Mouse (Mus musculus) limb, embryonic 14.5 days (tissue): ENCODE measurements around the gene Cdsn. TPM values are rescaled to one million over a fixed set of nuclear protein-coding genes. Genes with fewer than 3 reads are reported as not detected.

Source experiments
- ATAC-seq: fragments of 200-750 bp; cut with Nextera tagmentation; 2 replicates; pipeline ENCODE4 v1.8.0; 2017; ENCODE audit warnings: low read depth, moderate number of reproducible peaks, moderate TSS enrichment; ENCODE audit not compliant: low FRiP score
- DNase-seq: peaks from one replicate; pipeline ENCODE4 v3.0.0-alpha.2; 2015; ENCODE audit warnings: low spot score
- H3K27ac ChIP-seq: fragments of 300-500 bp; sonication (generic); replicated peaks from 2 replicates; pipeline ENCODE4 v1.5.1; 2014; ENCODE audit warnings: low read depth, mild to moderate bottlenecking, low read length, moderate library complexity, mixed read lengths
- H3K27me3 ChIP-seq: fragments of 300-500 bp; sonication (generic); 2 replicates; pipeline ENCODE4 v1.6.1; 2014; ENCODE audit warnings: low read length, mixed read lengths; ENCODE audit not compliant: control insufficient read depth, insufficient read depth
- H3K36me3 ChIP-seq: fragments of 300-500 bp; sonication (generic); 2 replicates; pipeline ENCODE4 v1.6.1; 2014; ENCODE audit warnings: mild to moderate bottlenecking, low read length, moderate library complexity, mixed read lengths; ENCODE audit not compliant: control insufficient read depth, insufficient read depth
- H3K4me1 ChIP-seq: fragments of 300-500 bp; sonication (generic); 2 replicates; pipeline ENCODE4 v1.6.1; 2014; ENCODE audit warnings: antibody characterized with exemption, low read length, mixed read lengths; ENCODE audit not compliant: control insufficient read depth, insufficient read depth
- H3K4me2 ChIP-seq: fragments of 300-500 bp; sonication (generic); replicated peaks from 2 replicates; pipeline ENCODE4 v1.6.1; 2014; ENCODE audit warnings: low read depth, mild to moderate bottlenecking, low read length, moderate library complexity; ENCODE audit not compliant: severe bottlenecking
- H3K4me3 ChIP-seq: fragments of 300-500 bp; sonication (generic); replicated peaks from 2 replicates; pipeline ENCODE4 v1.5.1; 2014; ENCODE audit warnings: low read length
- H3K9ac ChIP-seq: fragments of 300-500 bp; sonication (generic); 2 replicates; pipeline ENCODE4 v1.6.1; 2014; ENCODE audit warnings: mild to moderate bottlenecking, low read depth, low read length, moderate library complexity; ENCODE audit not compliant: severe bottlenecking
- H3K9me3 ChIP-seq: fragments of 300-500 bp; sonication (generic); 2 replicates; pipeline ENCODE4 v1.6.1; 2016; ENCODE audit warnings: low read length; ENCODE audit not compliant: control insufficient read depth
- POLR2A ChIP-seq: fragments of 200-500 bp; IDR thresholded peaks from 2 replicates; pipeline ENCODE4 v1.8.0; 2012; ENCODE audit warnings: inconsistent platforms, mild to moderate bottlenecking, moderate library complexity, borderline replicate concordance; ENCODE audit not compliant: insufficient read depth, insufficient read length; ENCODE audit errors: extremely low read depth
- WGBS: fragments of 180-500 bp; shearing (Covaris S2); extraction: QIAGEN DNeasy Blood & Tissue Kit; methylation state at CpG from one replicate; pipeline ENCODE4 v1.1.7; 2014; 5-methylcytosine and 5-hydroxymethylcytosine counted together
- polyA plus RNA-seq, 2 experiments: library from polyadenylated mRNA; depleted of rRNA in 1 of 2; stranded (reverse) in 1 of 2; unstranded in 1 of 2; fragments of >200 nt; fragmentation: Nextera tagmentation in 1 of 2; extraction: Ambion mirVana in 1 of 2; gene quantifications; 2 replicates each; pipeline versions ENCODE4 v1.2.1 to v1.2.3; 2012 to 2014

The Cdsn gene
- 0.09 and 0.31 TPM in 2 replicates for polyA plus RNA-seq (2012; rRNA removed)
- polyA plus RNA-seq (2014; fragmentation: Nextera tagmentation; extraction: Ambion mirVana): 0.07 and 0.17 TPM in 2 replicates

DNA sequence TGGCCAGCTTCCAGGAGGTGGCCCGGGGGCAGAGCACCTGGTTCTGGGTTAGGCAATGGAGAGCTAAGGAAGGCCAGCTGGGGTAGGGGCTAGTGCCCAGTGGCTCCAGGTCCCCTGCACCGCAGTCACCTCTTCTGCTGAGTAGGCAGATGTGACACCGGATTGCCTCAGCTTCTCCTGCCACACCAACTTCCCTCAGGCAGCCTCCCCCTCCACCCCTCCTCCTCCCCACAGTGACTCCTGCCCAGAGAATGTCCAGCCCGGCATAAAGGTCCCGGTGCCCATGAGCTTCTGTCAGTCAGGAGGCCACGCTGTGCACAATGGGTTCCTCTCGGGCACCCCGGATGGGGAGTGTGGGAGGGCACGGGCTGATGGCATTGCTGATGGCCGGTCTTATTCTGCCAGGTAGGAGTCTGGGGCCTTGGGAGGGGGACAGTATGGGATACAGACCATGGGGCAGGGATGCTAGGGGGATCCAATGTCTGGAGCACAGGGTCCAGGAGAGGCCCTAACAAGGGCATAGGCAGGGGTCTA, at the start of gene Cdsn:
TSS of gene Cdsn (plus strand) at position 248 of the 534 bp plus-strand sequence.
- Histone ChIP-seq H3K4me3 (no peak within 1 kb of the TSS), H3K27me3 (no peaks in the 10 kb centered on the region), H3K4me2 (no peak within 1 kb of the TSS), H3K9me3 (no peaks in the 10 kb centered on the region), H3K27ac (no peak within 1 kb of the TSS), H3K4me1 (no peaks in the 10 kb centered on the region; the same call in 1 of the 2 replicates), H3K9ac (no peak within 1 kb of the TSS), H3K36me3 (no peaks in the 10 kb centered on the region)
- ATAC-seq (no peak), DNase-seq (no peak)
- WGBS: 84% methylated on average over 10 of the region's 10 CpGs
- TF ChIP-seq POLR2A: no peak

DNA sequence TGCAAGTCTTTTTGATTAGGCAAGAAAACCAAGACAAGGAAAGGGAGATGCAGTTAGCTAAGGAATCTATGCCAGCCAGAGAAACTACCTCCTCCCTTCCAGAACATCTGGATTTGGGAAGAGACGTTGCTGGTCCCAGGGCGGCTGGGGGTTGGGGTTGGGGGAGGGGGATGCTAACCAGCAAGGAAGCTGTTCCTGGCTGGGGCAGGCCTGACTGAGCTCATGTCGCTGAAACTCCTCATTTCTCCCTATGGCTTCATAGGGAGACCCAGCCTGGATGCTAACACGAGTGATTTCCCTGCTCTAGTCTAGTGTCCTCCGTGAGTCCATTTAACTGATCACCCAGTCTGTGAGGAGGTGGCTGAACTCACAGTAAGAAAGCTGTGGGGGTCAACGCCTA, 49.7 kb upstream of the Cdsn start:
- Histone ChIP-seq H3K4me2 (no peak overlapping the region), H3K9me3 (no peaks in the 10 kb centered on the region), H3K27me3 (no peaks in the 10 kb centered on the region), H3K4me3 (no peak overlapping the region), H3K27ac (no peak overlapping the region), H3K4me1 (peaks cover 6% of the 10 kb centered on the region; the same call in 1 of the 2 replicates), H3K9ac (no peak overlapping the region), H3K36me3 (no peaks in the 10 kb centered on the region)
- DNase-seq (no peak), ATAC-seq (no peak; the same call in 1 of the 2 replicates)
- TF ChIP-seq POLR2A: no peak
- 5% methylated on average over 6 of the region's 6 CpGs for WGBS

DNA sequence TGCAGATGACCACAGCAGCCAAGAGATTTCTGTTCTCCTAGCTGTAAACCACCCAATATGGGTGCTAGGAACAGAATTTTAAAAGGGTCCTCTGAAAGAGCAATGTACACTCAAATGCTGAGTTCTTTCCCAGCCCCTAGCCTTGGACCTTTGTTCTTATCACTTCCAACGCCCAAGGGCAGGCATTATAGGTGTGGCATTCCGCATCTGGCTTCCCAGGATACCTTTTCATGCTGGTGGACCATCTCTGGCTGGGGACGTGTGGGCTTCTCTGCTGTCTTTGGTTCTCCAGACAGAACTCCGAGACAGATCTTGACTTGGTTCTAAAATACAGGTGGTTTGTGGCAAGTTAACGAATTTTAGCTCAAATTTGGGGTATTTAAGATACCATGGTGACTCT, 49.2 kb upstream of the Cdsn start:
- H3K4me2 ChIP-seq: no peak overlapping the region
- peaks cover 6% of the 10 kb centered on the region; the same call in 1 of the 2 replicates for H3K4me1 ChIP-seq
- H3K9ac ChIP-seq: no peak overlapping the region
- no peaks in the 10 kb centered on the region for H3K36me3 ChIP-seq
- DNase-seq (no peak), ATAC-seq (no peak)
- H3K4me3 ChIP-seq: no peak overlapping the region
- H3K27ac ChIP-seq: no peak overlapping the region
- no peaks in the 10 kb centered on the region for H3K9me3 ChIP-seq
- no peak for TF ChIP-seq POLR2A
- no peaks in the 10 kb centered on the region for H3K27me3 ChIP-seq
- WGBS: 64% methylated on average over 5 of the region's 5 CpGs

DNA sequence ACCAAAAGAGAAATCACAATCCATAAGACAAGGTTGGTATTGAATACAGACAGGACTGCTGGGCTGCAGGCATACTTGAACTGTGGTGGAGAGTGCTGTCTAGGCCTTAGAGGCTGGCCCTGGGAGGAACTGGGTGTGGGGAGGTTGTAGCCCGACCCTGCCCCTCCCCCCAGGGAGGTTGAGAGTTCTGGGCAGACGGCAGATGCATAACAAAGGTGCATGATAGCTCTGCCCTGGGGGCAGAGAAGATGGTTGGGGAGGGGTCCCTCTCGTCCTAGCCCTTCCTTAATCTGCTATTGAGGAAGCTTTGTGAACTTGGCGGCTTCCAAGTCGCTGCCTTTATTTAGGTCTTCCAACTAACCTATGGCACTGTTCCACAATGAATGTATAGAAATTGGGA, 48.1 kb upstream of the Cdsn start:
- no peak overlapping the region for H3K9ac ChIP-seq
- no peak overlapping the region for H3K4me2 ChIP-seq
- 27% methylated on average over 5 of the region's 5 CpGs for WGBS
- H3K36me3 ChIP-seq: no peaks in the 10 kb centered on the region
- no peak for TF ChIP-seq POLR2A
- DNase-seq (no peak), ATAC-seq (no peak)
- H3K27ac ChIP-seq: no peak overlapping the region
- no peaks in the 10 kb centered on the region for H3K9me3 ChIP-seq
- H3K4me1 ChIP-seq: peaks cover 6% of the 10 kb centered on the region; the same call in 1 of the 2 replicates
- H3K4me3 ChIP-seq: no peak overlapping the region
- no peaks in the 10 kb centered on the region for H3K27me3 ChIP-seq

DNA sequence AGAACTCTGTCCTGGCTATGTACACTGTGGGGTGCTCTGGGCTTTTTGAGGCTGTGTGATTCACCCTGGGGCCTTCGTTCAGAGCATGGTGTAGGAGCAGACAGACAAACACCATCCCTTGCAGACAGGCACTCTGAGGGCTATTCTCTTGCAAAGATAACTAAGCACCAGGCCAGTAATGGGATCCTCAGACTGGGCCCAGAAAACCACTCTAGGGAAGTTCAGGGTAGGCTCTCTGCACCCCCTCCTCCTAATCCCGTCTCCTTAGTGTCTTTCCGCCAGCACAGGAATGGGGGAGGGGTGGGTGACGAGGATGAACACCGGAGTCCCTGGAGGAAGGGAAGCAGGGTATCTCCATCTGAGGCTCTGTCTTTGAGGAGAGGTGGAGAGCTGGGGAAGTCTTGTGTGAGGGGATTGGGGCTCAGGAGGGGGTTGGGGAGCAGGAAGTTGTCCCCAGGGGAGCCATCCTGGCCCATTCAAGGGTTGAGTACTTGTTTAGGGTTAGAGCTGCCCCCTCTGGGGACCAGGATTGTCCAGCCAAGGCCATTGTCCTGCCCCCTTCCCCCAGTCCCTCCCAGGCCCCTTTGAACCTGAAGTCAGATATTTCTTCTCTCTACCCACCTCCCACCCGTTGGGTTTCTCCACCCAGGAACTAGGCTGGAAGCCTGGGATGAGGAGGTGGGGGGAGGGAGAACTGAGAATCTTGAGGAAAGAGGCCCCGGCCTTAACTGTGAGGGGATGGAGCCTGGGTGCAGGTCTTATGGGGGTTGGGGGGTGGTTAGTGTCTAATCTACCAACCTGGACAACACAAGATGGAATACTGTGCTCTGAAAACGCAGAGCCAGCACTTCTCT, 47.1 kb upstream of the Cdsn start:
- no peak for TF ChIP-seq POLR2A
- no peaks in the 10 kb centered on the region for H3K9me3 ChIP-seq
- DNase-seq: no peak

More for the DNA sequence above, 47.1 kb upstream of the Cdsn start:
- no peak overlapping the region for H3K9ac ChIP-seq
- ATAC-seq: no peak
- H3K27me3 ChIP-seq: no peaks in the 10 kb centered on the region
- no peaks in the 10 kb centered on the region for H3K36me3 ChIP-seq
- H3K4me2 ChIP-seq: no peak overlapping the region
- H3K4me1 ChIP-seq: peaks cover 6% of the 10 kb centered on the region; the same call in 1 of the 2 replicates
- H3K4me3 ChIP-seq: no peak overlapping the region
- 42% methylated on average over 8 of the region's 8 CpGs for WGBS
- H3K27ac ChIP-seq: no peak overlapping the region
